11 mouse cellular contexts compared by ENCODE assay signal in genomic region chr7:63802751-63803150, GRCm38 (mm10).
DNase-seq lines count a peak whose midpoint lies in the region; ATAC-seq and TF ChIP-seq lines count a peak whose summit lies in the region.
"Had no signal": no experiment of that assay in that cellular context is flagged by ENCODE, and none has a peak within 500 bp of the region (broad histone marks: within the 10 kb centered on the region; RNA-seq: fewer than 3 reads in every experiment).

No protein-coding gene starts in this region.

- H3K9ac ChIP-seq in kidney, embryonic 16.5 days (replicated peaks; ENCODE audit: low read length), result no peak overlapping the region
- H3K9ac ChIP-seq in midbrain, postnatal 0 days (replicated peaks; ENCODE audit: low read length, poor library complexity, severe bottlenecking), result no peak overlapping the region

- ATAC-seq in kidney, embryonic 16.5 days (ENCODE audit: low FRiP score, low TSS enrichment), result no peak
- no peak for ATAC-seq in midbrain, postnatal 0 days (ENCODE audit: low FRiP score)

- no peak overlapping the region for H3K27ac ChIP-seq in kidney, embryonic 16.5 days (ENCODE audit: low read length)
- H3K27ac ChIP-seq in midbrain, postnatal 0 days (ENCODE audit: low read depth, low read length), result no peak overlapping the region
- H3K27ac ChIP-seq: forebrain, embryonic 10.5 days had no signal

- H3K4me1 ChIP-seq in kidney, embryonic 16.5 days (ENCODE audit: insufficient read depth, low read length), result no peaks in the 10 kb centered on the region
- peaks cover 28% of the 10 kb centered on the region for H3K4me1 ChIP-seq in E14TG2a.4 (replicated peaks; ENCODE audit: low read depth, low read length)
- H3K4me1 ChIP-seq in midbrain, postnatal 0 days (ENCODE audit: insufficient read depth, low read length), result no peaks in the 10 kb centered on the region
- H3K4me1 ChIP-seq: forebrain, embryonic 10.5 days had no signal

- intact Hi-C loops in left cerebral cortex, postnatal 25 days (cut with DNase I), result no loop called here

- H3K4me3 ChIP-seq in kidney, embryonic 16.5 days (ENCODE audit: low read length), result no peak overlapping the region
- H3K4me3 ChIP-seq in E14TG2a.4 (replicated peaks; ENCODE audit: low read length), result peak overlapping the region; percentile 55
- no peak overlapping the region for H3K4me3 ChIP-seq in midbrain, postnatal 0 days (ENCODE audit: low read depth, low read length)
- H3K4me3 ChIP-seq: forebrain, embryonic 10.5 days had no signal

- peak; percentile 62 for DNase-seq in kidney, adult 18-20 months
- peak; percentile 30 for DNase-seq in gastrocnemius, postnatal 10 days
- peak; percentile 54 for DNase-seq in lung, postnatal 14 days
- no peak for DNase-seq in left cerebral cortex, postnatal 25 days (ENCODE audit: low spot score in 2 of 2)
- DNase-seq in midbrain, postnatal 0 days (ENCODE audit: low spot score), result no peak
- DNase-seq in embryo, embryonic 11 days, result no peak
- DNase-seq: right cerebral cortex, postnatal 14 days had no signal

- no peaks in the 10 kb centered on the region for H3K36me3 ChIP-seq in kidney, embryonic 16.5 days (ENCODE audit: insufficient read depth, low read length)
- no peaks in the 10 kb centered on the region for H3K36me3 ChIP-seq in E14TG2a.4 (ENCODE audit: insufficient read depth, low read length)
- H3K36me3 ChIP-seq in midbrain, postnatal 0 days (ENCODE audit: insufficient read depth, low read length), result no peaks in the 10 kb centered on the region
- H3K36me3 ChIP-seq: forebrain, embryonic 10.5 days; G1E had no signal

- H3K9me3 ChIP-seq in kidney, embryonic 16.5 days (ENCODE audit: low read length), result peaks cover 9% of the 10 kb centered on the region; the same call in 1 of the 2 replicates
- no peaks in the 10 kb centered on the region for H3K9me3 ChIP-seq in E14TG2a.4 (ENCODE audit: low read length)
- H3K9me3 ChIP-seq in midbrain, postnatal 0 days (ENCODE audit: low read length), result no peaks in the 10 kb centered on the region
- H3K9me3 ChIP-seq: G1E had no signal

- 89% methylated on average over 21 of the region's 21 CpGs for WGBS in kidney, embryonic 16.5 days
- WGBS in midbrain, postnatal 0 days, result 91% methylated on average over 21 of the region's 21 CpGs

- no peak for TF ChIP-seq CTCF in E14TG2a.4 (conservative IDR thresholded peaks at IDR 0.05; ENCODE audit: low read length)
- TF ChIP-seq CTCF in midbrain, postnatal 0 days (IDR thresholded peaks at IDR 0.05), result no peak

- no peaks in the 10 kb centered on the region for H3K27me3 ChIP-seq in kidney, embryonic 16.5 days (ENCODE audit: insufficient read depth, low read length)
- no peaks in the 10 kb centered on the region for H3K27me3 ChIP-seq in E14TG2a.4 (ENCODE audit: insufficient read depth, low read length)
- H3K27me3 ChIP-seq in midbrain, postnatal 0 days (ENCODE audit: insufficient read depth, low read length), result no peaks in the 10 kb centered on the region

- no peak overlapping the region for H3K4me2 ChIP-seq in kidney, embryonic 16.5 days (replicated peaks; ENCODE audit: low read depth, low read length)
- no peak overlapping the region for H3K4me2 ChIP-seq in midbrain, postnatal 0 days (ENCODE audit: low read depth, low read length, poor library complexity, severe bottlenecking)

Comparison
In these comparisons a context has a peak if more than half of its experiments do, and no peak if none do; other contexts are left out.
1. DNase-seq: peak in kidney, adult 18-20 months (single experiment), gastrocnemius, postnatal 10 days (single experiment) and lung, postnatal 14 days (single experiment); none in left cerebral cortex, postnatal 25 days (0 of 2), midbrain, postnatal 0 days (single experiment) and embryo, embryonic 11 days (single experiment).